Mouse (Mus musculus): ENCODE measurements at regions not wholly inside any gene's neighbourhood (a gene's known extent, or its start where the extent isn't known, plus 50 kb on each side); places are given as distances from the start of the nearest gene placed in this dataset.

DNA sequence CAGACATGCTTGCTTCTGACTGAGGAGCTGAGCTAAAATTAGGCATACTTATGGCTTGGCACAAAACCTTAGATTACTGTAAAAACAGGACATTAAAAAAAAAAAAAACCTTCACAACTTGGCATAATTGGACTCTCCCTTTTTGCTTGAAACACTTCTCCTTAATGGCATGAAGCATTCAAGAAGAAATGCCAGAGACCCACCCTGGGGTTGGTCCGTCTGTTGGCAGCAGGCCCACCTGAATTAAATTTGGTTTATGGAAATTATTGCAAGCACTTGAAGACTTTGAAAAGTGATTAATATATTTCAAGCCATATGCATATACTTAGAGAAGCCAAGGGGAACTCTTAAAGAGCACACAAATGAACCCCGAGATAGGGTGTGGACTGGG lies 146.8 kb upstream of the Foxq1 start:
- no peak for TF ChIP-seq MAX (IDR thresholded peaks at IDR 0.05; ENCODE audit: low read depth)
- TF ChIP-seq POLR2A (IDR thresholded peaks at IDR 0.05; ENCODE audit: insufficient read length, low read depth), result no peak
- TF ChIP-seq POLR2AphosphoS2 (IDR thresholded peaks at IDR 0.05; ENCODE audit: insufficient read length, low read depth), result no peak
- no peak for TF ChIP-seq USF1 (IDR thresholded peaks at IDR 0.05; ENCODE audit: low read depth)
- TF ChIP-seq CEBPB (IDR thresholded peaks at IDR 0.05; ENCODE audit: insufficient read depth, poor library complexity, severe bottlenecking), result no peak
- TF ChIP-seq E2F4 (IDR thresholded peaks at IDR 0.05; ENCODE audit: insufficient read depth), result no peak
- no peak for TF ChIP-seq MYOD1 (IDR thresholded peaks at IDR 0.05; ENCODE audit: control insufficient read depth in 1 of 3, insufficient read length in 2 of 3, low read depth in 2 of 3)

Data from myocyte (in vitro differentiated cells).